Mouse (Mus musculus) heart, postnatal 0 days (tissue): Measurements from ENCODE around the gene Clstn3.

Source experiments
- CTCF ChIP-seq: IDR thresholded peaks from 2 replicates; pipeline ENCODE4 v1.5.1; 2016; ENCODE audit warnings: antibody characterized with exemption, control low read depth, low read depth
- EP300 ChIP-seq: IDR thresholded peaks from 2 replicates; pipeline ENCODE4 v1.6.1; 2016; ENCODE audit warnings: antibody characterized with exemption, low read depth

DNA sequence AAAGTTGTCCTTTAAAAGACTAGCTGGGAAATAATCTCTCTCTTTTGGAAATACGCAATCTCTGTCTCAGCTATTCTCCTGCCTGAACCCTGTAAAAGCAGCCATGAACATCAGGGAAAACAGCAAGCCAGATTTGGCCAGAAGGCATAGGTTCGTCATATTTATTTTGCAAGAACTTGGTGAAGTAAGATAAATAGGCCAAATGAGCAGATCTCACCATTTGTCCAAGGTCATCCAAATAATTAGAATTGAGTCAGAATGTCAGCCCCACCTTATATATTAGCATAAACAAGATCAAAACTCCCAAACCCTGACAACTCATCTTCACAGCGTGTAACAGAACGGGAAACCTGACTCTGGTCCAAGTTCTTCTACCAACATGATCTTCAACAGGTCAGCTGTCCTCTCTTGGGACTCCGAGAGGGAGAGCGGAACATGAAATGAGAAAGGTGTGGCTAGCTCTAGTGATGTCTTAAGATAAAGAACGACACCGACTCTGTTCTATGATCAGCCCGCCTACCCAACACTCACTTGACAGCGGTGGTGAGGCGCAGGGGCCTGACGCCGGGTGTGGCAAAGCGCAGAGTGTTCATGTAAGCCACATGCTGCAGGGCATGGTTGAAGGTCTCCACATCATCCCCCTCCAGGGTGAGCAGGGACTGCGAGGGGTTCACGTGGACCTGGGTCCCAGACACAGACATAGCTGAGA lies 15.5 kb downstream of the Clstn3 start:
- TF ChIP-seq CTCF (no peak), EP300 (no peak)
